Mouse (Mus musculus) olfactory bulb, adult 2 months (tissue): ENCODE data around the gene Edaradd. TPM values are rescaled to one million over a fixed set of nuclear protein-coding genes. Genes with fewer than 3 reads are reported as not detected.

Experiments
- H3K27ac ChIP-seq: fragments of 200-500 bp; 2 replicates; pipeline ENCODE4 v1.5.1; 2012; ENCODE audit warnings: low read depth, low read length; ENCODE audit not compliant: insufficient read depth
- H3K4me1 ChIP-seq: fragments of 200-500 bp; 2 replicates; pipeline ENCODE4 v1.6.1; 2012; ENCODE audit warnings: low read length; ENCODE audit not compliant: control insufficient read depth, insufficient read depth
- H3K4me3 ChIP-seq: fragments of 200-500 bp; 2 replicates; pipeline ENCODE4 v1.5.1; 2012; ENCODE audit warnings: mild to moderate bottlenecking, low read depth, low read length, moderate library complexity; ENCODE audit not compliant: insufficient read depth
- CTCF ChIP-seq: fragments of 200-500 bp; IDR thresholded peaks from 2 replicates; pipeline ENCODE4 v1.5.1; 2012; ENCODE audit warnings: low read depth, mild to moderate bottlenecking, low read length, moderate library complexity; ENCODE audit not compliant: insufficient read depth
- POLR2A ChIP-seq: fragments of 200-500 bp; IDR thresholded peaks from 2 replicates; pipeline ENCODE4 v1.6.1; 2012; ENCODE audit warnings: mild to moderate bottlenecking, low read depth, low read length, moderate library complexity; ENCODE audit not compliant: insufficient read depth
- WGBS: fragments of 180-500 bp; shearing (Covaris S2); methylation state at CpG from one replicate; pipeline ENCODE4 v1.1.7; 2018; 5-methylcytosine and 5-hydroxymethylcytosine counted together
- polyA plus RNA-seq: library from polyadenylated mRNA; stranded (reverse); fragments of >200 nt; gene quantifications from 2 replicates; pipeline ENCODE4 v1.2.4, GENCODE M21; 2012; ENCODE audit warnings: low replicate concordance; ENCODE audit not compliant: missing spikeins, insufficient read depth, insufficient read length

Edaradd gene
- polyA plus RNA-seq, 1 experiment: not detected

DNA sequence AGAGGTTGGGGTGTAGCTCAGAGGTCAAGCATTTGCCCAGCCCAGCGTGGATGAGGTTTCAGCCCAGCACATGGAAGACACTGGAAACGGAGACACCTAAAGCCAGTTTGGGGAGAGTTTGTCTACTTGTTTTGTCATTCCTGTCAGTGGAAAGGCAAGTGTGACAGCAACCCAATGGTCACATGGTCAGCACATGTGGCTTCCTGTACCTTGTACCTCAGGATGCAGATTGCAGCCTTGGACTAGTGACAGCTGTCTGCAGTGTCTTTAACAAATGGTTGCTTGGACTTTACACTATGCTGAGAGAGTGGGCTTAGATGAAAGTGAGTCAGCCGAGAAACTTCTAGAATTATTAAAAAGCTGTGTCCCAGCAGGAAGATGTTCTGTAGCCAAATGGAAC is 14.4 kb upstream of the Edaradd start:
- TF ChIP-seq POLR2A: no peak
- no peak for TF ChIP-seq CTCF
- no peak overlapping the region for H3K27ac ChIP-seq
- no peak overlapping the region for H3K4me3 ChIP-seq
- no peaks in the 10 kb centered on the region for H3K4me1 ChIP-seq
- 89% methylated on average over 3 of the region's 3 CpGs for WGBS

DNA sequence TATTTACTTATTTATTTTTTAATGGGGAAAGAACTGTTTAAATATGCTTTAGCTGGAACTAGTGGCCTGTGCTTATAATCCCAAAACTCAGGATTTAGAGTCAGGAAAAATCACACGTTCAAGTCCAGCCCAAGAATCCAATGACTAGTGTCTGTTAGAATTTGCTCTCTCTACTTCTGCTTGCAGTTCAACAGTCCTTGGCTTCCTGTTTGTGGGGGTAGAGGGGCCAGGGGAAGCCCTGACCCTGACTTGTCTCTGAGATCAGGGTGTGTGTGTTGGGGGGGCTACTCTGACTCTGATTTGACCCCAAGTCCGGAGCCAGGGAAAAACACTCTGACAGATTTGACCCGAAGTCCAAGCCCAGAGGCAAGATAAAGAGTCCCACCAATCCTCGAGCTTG is 5.4 kb upstream of the Edaradd start:
- 94% methylated on average over 4 of the region's 4 CpGs for WGBS
- Histone ChIP-seq H3K4me3 (no peak overlapping the region), H3K4me1 (no peaks in the 10 kb centered on the region), H3K27ac (no peak overlapping the region)
- TF ChIP-seq CTCF (no peak), POLR2A (no peak)

DNA sequence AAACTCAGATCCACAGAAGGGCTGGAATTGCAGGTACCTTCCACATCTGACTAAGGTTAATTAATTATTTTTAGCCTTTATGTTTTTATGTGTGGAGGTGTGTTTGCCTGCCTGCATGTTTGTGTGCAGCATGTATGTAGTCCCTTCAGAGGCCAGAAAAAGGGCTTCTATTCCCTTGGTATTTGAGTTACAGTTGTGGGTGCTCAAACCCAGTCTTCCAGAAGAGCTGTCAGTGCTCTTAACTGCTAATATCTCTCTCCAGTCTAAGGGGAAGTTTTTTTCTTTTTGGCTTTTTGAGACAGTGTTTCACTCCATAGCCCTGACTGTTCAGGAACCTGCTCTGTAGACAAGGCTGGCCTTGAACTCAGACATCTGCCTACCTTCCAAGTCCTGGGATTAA is 2.1 kb upstream of the Edaradd start:
- H3K27ac ChIP-seq: no peak overlapping the region
- no peak overlapping the region for H3K4me3 ChIP-seq
- H3K4me1 ChIP-seq: peaks cover 9% of the 10 kb centered on the region
- TF ChIP-seq POLR2A (no peak), CTCF (no peak)

DNA sequence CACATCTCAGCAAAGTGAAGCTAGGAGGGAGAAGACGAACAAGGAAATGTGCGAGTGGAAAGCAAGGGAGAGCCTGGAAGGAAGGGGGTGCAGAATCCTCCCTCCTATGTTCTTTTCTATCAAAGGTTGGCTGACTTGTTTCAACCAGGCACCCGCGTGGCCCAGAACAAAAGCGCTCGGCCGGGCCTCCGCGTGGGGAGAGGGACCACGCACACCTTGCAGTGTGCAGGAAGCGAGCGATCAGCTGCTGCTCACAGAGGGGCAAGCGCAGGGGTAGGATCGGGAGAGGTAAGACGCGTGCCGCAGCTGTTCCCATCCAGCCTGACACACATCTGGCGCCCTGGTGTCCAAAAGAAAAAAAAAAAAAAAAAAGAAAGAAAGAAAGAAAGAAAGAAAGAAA is 867 bp downstream of the Edaradd start:
- H3K27ac ChIP-seq: no peak overlapping the region
- H3K4me3 ChIP-seq: peak overlapping the region; percentile 34
- TF ChIP-seq CTCF (no peak), POLR2A (no peak)
- WGBS: 3% methylated on average over 18 of the region's 18 CpGs
- H3K4me1 ChIP-seq: peaks cover 9% of the 10 kb centered on the region

DNA sequence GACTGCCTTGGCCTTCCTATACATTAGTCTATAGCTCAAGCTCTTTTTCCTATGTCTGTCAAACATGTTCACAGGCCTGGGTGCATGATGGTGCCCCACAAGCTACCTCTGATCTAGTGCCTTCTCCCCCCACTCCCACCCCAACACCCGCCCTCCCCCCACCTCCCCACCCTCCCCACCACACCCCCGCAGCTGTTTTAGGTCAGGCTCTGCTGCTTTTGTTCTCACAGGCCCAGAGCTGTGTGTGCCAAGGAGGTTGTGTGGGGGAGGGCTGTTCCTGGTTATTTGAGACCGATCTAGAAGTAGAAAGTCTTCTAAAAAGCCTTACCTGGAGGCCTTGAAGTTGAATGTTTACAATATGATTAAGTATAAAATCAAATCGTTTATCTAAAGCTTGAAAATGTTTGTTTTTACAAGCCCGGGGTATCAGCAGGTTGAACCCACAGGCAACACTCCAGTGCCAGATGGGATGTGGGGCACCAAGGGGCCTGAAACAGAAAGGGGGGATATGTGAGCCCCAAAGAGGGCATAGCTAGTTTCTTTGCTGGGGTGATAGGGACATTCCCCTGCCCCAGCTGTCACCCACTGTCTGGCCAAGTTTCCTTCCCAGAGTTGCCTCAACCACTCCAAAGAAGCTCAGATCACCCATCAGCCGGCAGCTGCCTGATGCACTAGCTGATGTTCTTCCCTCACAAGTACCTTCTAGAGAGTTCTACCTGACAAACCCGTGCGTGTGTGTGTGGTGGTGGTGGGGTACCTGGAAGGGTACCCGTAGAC is 8.9 kb downstream of the Edaradd start:
- Histone ChIP-seq H3K4me3 (no peak overlapping the region), H3K4me1 (0 out of 2 replicates have a peak, but pooled peaks cover 3% of the 10 kb centered on the region), H3K27ac (no peak overlapping the region)
- WGBS: 71% methylated on average over 9 of the region's 9 CpGs
- TF ChIP-seq CTCF: no peak
- TF ChIP-seq POLR2A: no peak

DNA sequence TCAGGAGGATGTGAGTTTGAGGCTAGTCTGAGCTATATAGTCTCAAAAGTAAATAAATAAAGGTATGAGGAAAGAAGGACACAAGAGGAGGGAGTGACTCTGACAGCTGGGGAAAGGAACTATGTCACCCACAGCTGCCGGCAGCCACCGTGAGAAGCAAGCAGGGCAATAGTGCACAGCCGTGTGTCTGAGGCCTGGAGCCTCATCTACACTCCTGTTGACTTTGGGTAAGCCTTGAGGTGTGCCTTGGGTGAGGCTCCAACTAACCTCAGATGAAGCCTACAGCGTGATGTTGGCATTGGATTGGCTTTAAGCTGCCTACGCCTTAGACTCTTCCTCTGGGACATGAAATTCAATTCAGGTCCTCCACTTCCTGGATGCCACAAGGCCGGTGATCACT is 10.2 kb downstream of the Edaradd start:
- TF ChIP-seq POLR2A: no peak
- no peak for TF ChIP-seq CTCF
- no peak overlapping the region for H3K27ac ChIP-seq
- WGBS: 85% methylated on average over 6 of the region's 6 CpGs
- no peak overlapping the region for H3K4me3 ChIP-seq
- 0 out of 2 replicates have a peak, but pooled peaks cover 3% of the 10 kb centered on the region for H3K4me1 ChIP-seq

DNA sequence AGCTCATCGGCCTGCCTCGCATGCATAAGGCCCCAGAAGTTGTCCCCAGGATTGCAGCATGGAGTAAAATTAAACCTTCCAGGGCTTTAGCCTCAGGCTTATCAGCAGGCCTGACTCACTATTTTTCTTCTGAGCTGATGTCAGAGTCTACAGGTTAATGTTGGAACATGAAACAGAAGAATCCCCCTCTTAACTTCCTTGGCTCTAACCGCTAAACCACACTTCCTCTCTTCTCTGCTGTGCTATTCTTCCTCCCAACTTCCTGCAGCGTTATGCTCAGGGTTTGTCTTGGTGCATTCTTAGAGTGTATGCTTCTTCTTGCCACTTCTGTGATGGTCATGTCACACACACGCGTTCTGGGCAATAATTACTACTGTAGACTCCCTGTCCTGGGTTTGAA is 12.8 kb downstream of the Edaradd start:
- Histone ChIP-seq H3K27ac (no peak overlapping the region), H3K4me1 (peaks cover 3% of the 10 kb centered on the region; the same call in 1 of the 2 replicates), H3K4me3 (no peak overlapping the region)
- 88% methylated on average over 6 of the region's 6 CpGs for WGBS
- TF ChIP-seq CTCF: no peak
- TF ChIP-seq POLR2A: no peak

DNA sequence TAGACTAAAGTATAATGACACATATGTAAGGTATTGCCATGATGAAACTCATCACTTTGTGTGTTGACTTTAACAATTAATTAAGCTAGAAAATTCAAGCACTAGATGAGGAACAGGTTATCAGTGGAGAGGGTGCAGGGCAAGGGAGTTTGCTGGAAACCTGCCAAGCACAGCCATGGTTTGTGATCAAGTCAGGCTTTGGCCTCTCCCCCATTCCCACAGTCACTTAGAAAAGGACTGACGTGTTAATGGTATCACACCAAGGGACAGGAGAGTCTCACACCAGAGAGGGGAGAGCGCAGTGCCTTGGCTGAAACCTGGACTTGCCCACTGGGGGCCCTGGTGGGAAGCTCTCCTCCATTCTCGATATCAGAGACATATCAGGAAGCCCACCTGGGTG is 14.9 kb downstream of the Edaradd start:
- no peak for TF ChIP-seq CTCF
- TF ChIP-seq POLR2A: no peak
- H3K27ac ChIP-seq: no peak overlapping the region
- WGBS: 87% methylated on average over 3 of the region's 3 CpGs

DNA sequence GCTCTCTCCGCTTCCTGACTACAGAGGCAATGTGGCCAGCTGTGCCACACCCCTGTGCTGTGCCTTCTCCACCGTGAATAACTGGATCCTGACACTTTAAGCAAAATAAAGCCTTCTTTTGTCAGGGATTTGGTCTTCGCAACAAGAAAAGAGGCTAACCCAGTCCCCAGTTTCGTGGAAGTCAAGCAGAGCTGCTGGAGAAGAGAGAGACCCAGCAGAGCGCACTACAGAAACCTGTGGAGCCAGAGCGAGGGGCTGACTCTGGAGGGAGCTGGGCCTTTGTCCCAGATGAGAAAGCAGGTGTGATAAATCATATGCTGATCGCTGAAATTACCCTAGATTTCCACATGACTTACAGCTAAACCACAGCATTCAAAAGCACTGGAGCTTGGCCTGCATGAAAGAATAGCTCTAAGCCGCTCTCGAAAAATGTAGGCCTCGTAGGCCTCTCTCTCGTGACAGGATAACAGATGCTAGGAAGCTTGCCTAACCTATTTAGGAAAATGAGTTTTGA is 16.9 kb downstream of the Edaradd start:
- WGBS: 62% methylated on average over 11 of the region's 11 CpGs
- Histone ChIP-seq H3K27ac (no peak overlapping the region), H3K4me3 (no peak overlapping the region), H3K4me1 (no peaks in the 10 kb centered on the region; the same call in 1 of the 2 replicates)
- no peak for TF ChIP-seq POLR2A
- TF ChIP-seq CTCF: no peak

More for the DNA sequence above, 14.9 kb downstream of the Edaradd start:
- Histone ChIP-seq H3K4me3 (no peak overlapping the region), H3K4me1 (peaks cover 3% of the 10 kb centered on the region; the same call in 1 of the 2 replicates)
